Mouse (Mus musculus) liver, embryonic 16.5 days (tissue): ENCODE measurements around the gene Mpi. TPM values are rescaled to one million over a fixed set of nuclear protein-coding genes. Genes with fewer than 3 reads are reported as not detected.

Experiments
- ATAC-seq: fragments of 200-750 bp; cut with Nextera tagmentation; 2 replicates; pipeline ENCODE4 v1.8.0; 2017; ENCODE audit warnings: low read depth, mild to moderate bottlenecking, moderate number of reproducible peaks, moderate library complexity
- H3K27ac ChIP-seq: fragments of 300-500 bp; sonication (generic); 2 replicates; pipeline ENCODE4 v1.5.1; 2014; ENCODE audit warnings: mild to moderate bottlenecking, low read length
- H3K27me3 ChIP-seq: fragments of 300-500 bp; sonication (generic); 2 replicates; pipeline ENCODE4 v1.6.1; 2014; ENCODE audit warnings: low read depth, low read length, mixed read lengths; ENCODE audit not compliant: control insufficient read depth, insufficient read depth
- H3K36me3 ChIP-seq: fragments of 300-500 bp; sonication (generic); 2 replicates; pipeline ENCODE4 v1.6.1; 2014; ENCODE audit warnings: mild to moderate bottlenecking; ENCODE audit not compliant: control insufficient read depth, insufficient read depth
- H3K4me1 ChIP-seq: fragments of 300-500 bp; sonication (generic); 2 replicates; pipeline ENCODE4 v1.6.1; 2014; ENCODE audit warnings: low read depth, low read length, mixed read lengths; ENCODE audit not compliant: control insufficient read depth
- H3K4me2 ChIP-seq: fragments of 300-500 bp; sonication (generic); 2 replicates; pipeline ENCODE4 v1.6.1; 2014; ENCODE audit warnings: low read depth, low read length, mixed read lengths
- H3K4me3 ChIP-seq: fragments of 300-500 bp; sonication (generic); 2 replicates; pipeline ENCODE4 v1.5.1; 2014; ENCODE audit warnings: low read depth, mild to moderate bottlenecking, low read length
- H3K9ac ChIP-seq: fragments of 300-500 bp; sonication (generic); 2 replicates; pipeline ENCODE4 v1.6.1; 2014; ENCODE audit warnings: low read depth, low read length
- H3K9me3 ChIP-seq: fragments of 300-500 bp; sonication (generic); replicated peaks from 2 replicates; pipeline ENCODE4 v1.6.1; 2016; ENCODE audit warnings: low read length; ENCODE audit not compliant: control insufficient read depth
- WGBS: fragments of 180-500 bp; shearing (Covaris S2); extraction: QIAGEN DNeasy Blood & Tissue Kit; methylation state at CpG from one replicate; pipeline ENCODE4 v1.1.7; 2014; ENCODE audit not compliant: insufficient replicate concordance; 5-methylcytosine and 5-hydroxymethylcytosine counted together
- polyA plus RNA-seq: library from polyadenylated mRNA; unstranded; fragments of >200 nt; fragmentation: Nextera tagmentation; extraction: Ambion mirVana; gene quantifications from 2 replicates; pipeline ENCODE4 v1.2.1, GENCODE M21; 2015

Mpi gene
- polyA plus RNA-seq, 1 experiment from 2014 or later, result 12.3 TPM

GRCm38 (mm10) chr9:57557215-57557614, 4.7 kb upstream of the Mpi start:
- Histone ChIP-seq H3K4me2 (no peak overlapping the region), H3K27me3 (no peaks in the 10 kb centered on the region), H3K9ac (no peak overlapping the region), H3K4me3 (no peak overlapping the region), H3K4me1 (peaks cover 15% of the 10 kb centered on the region), H3K27ac (no peak overlapping the region), H3K36me3 (no peaks in the 10 kb centered on the region), H3K9me3 (no peaks in the 10 kb centered on the region)
- WGBS, result 58% methylated on average over 3 of the region's 3 CpGs
- ATAC-seq, result no peak

GRCm38 (mm10) chr9:57554753-57555152, 2.2 kb upstream of the Mpi start:
- no peak overlapping the region for H3K4me2 ChIP-seq
- H3K27ac ChIP-seq, result no peak overlapping the region
- H3K4me3 ChIP-seq, result no peak overlapping the region
- H3K36me3 ChIP-seq, result no peaks in the 10 kb centered on the region
- WGBS, result 67% methylated on average over 3 of the region's 3 CpGs
- H3K9ac ChIP-seq, result no peak overlapping the region
- no peaks in the 10 kb centered on the region for H3K27me3 ChIP-seq
- H3K4me1 ChIP-seq, result peaks cover 5% of the 10 kb centered on the region
- ATAC-seq, result no peak
- H3K9me3 ChIP-seq, result no peaks in the 10 kb centered on the region

GRCm38 (mm10) chr9:57553119-57553518, 556 bp upstream of the Mpi start:
- H3K4me3 ChIP-seq, result no peak overlapping the region

GRCm38 (mm10) chr9:57550126-57550862, 2.3 kb downstream of the Mpi start:
- Histone ChIP-seq H3K27me3 (no peaks in the 10 kb centered on the region), H3K9ac (no peak overlapping the region), H3K27ac (no peak overlapping the region), H3K4me1 (peaks cover 14% of the 10 kb centered on the region), H3K4me2 (no peak overlapping the region), H3K9me3 (no peaks in the 10 kb centered on the region), H3K36me3 (no peaks in the 10 kb centered on the region), H3K4me3 (no peak overlapping the region)
- WGBS, result 70% methylated on average over 11 of the region's 11 CpGs
- no peak; the same call in 1 of the 2 replicates for ATAC-seq

More at GRCm38 (mm10) chr9:57553119-57553518, 556 bp upstream of the Mpi start:
- H3K27ac ChIP-seq, result no peak overlapping the region
- no peak overlapping the region for H3K4me2 ChIP-seq
- ATAC-seq, result no peak
- WGBS, result 75% methylated on average over 11 of the region's 11 CpGs
- H3K27me3 ChIP-seq, result no peaks in the 10 kb centered on the region
- H3K36me3 ChIP-seq, result no peaks in the 10 kb centered on the region
- H3K4me1 ChIP-seq, result peaks cover 5% of the 10 kb centered on the region
- no peak overlapping the region for H3K9ac ChIP-seq
- no peaks in the 10 kb centered on the region for H3K9me3 ChIP-seq

- Histone ChIP-seq H3K4me3 (no peak overlapping the region), H3K4me1 (peaks cover 14% of the 10 kb centered on the region), H3K4me2 (no peak overlapping the region), H3K9ac (no peak overlapping the region), H3K27ac (no peak overlapping the region), H3K36me3 (no peaks in the 10 kb centered on the region), H3K9me3 (no peaks in the 10 kb centered on the region), H3K27me3 (no peaks in the 10 kb centered on the region)
- 81% methylated on average over 4 of the region's 4 CpGs for WGBS
- no peak for ATAC-seq
Observed at GRCm38 (mm10) chr9:57549186-57549585, 3.4 kb downstream of the Mpi start.

- ATAC-seq, result no peak
- Histone ChIP-seq H3K36me3 (peaks cover 3% of the 10 kb centered on the region; the same call in 1 of the 2 replicates), H3K9ac (no peak overlapping the region), H3K27me3 (no peaks in the 10 kb centered on the region), H3K4me3 (no peak overlapping the region), H3K4me1 (peaks cover 14% of the 10 kb centered on the region), H3K27ac (no peak overlapping the region), H3K4me2 (no peak overlapping the region), H3K9me3 (no peaks in the 10 kb centered on the region)
- 78% methylated on average over 11 of the region's 11 CpGs for WGBS
Observed at GRCm38 (mm10) chr9:57547869-57548268, 4.7 kb downstream of the Mpi start.

- peaks cover 14% of the 10 kb centered on the region for H3K4me1 ChIP-seq
- ATAC-seq, result peak; percentile 58
- 22% methylated on average over 5 of the region's 5 CpGs for WGBS
- no peaks in the 10 kb centered on the region for H3K27me3 ChIP-seq
- no peak overlapping the region for H3K4me3 ChIP-seq
- no peaks in the 10 kb centered on the region for H3K9me3 ChIP-seq
- H3K27ac ChIP-seq, result no peak overlapping the region
- H3K4me2 ChIP-seq, result no peak overlapping the region
- no peak overlapping the region for H3K9ac ChIP-seq
- H3K36me3 ChIP-seq, result peaks cover 4% of the 10 kb centered on the region
Observed at GRCm38 (mm10) chr9:57547287-57547686, 5.3 kb downstream of the Mpi start.

- H3K4me3 ChIP-seq, result no peak overlapping the region
- ATAC-seq, result no peak
- no peak overlapping the region for H3K4me2 ChIP-seq
- 74% methylated on average over 3 of the region's 3 CpGs for WGBS
- H3K9me3 ChIP-seq, result no peaks in the 10 kb centered on the region
- H3K4me1 ChIP-seq, result peaks cover 9% of the 10 kb centered on the region
- no peaks in the 10 kb centered on the region for H3K27me3 ChIP-seq
- no peak overlapping the region for H3K9ac ChIP-seq
- H3K27ac ChIP-seq, result no peak overlapping the region
- H3K36me3 ChIP-seq, result peaks cover 10% of the 10 kb centered on the region
Observed at GRCm38 (mm10) chr9:57543951-57544350, 8.6 kb downstream of the Mpi start.

GRCm38 (mm10) chr9:57541312-57541711, 11.3 kb downstream of the Mpi start:
- Histone ChIP-seq H3K4me1 (peaks cover 14% of the 10 kb centered on the region), H3K36me3 (peaks cover 10% of the 10 kb centered on the region)
- WGBS, result 0% methylated on average over 1 of the region's 1 CpGs

More at GRCm38 (mm10) chr9:57541312-57541711, 11.3 kb downstream of the Mpi start:
- H3K27ac ChIP-seq, result no peak overlapping the region
- H3K4me3 ChIP-seq, result no peak overlapping the region
- no peaks in the 10 kb centered on the region for H3K27me3 ChIP-seq
- no peak for ATAC-seq
- no peaks in the 10 kb centered on the region for H3K9me3 ChIP-seq
- no peak overlapping the region for H3K9ac ChIP-seq
- H3K4me2 ChIP-seq, result no peak overlapping the region
